Mouse (Mus musculus) olfactory bulb, adult 2 months (tissue): ENCODE measurements around the gene Dock6.

Experiments
- CTCF ChIP-seq: fragments of 200-500 bp; IDR thresholded peaks from 2 replicates; pipeline ENCODE4 v1.5.1; 2012; ENCODE audit warnings: low read depth, mild to moderate bottlenecking, low read length, moderate library complexity; ENCODE audit not compliant: insufficient read depth
- POLR2A ChIP-seq: fragments of 200-500 bp; IDR thresholded peaks from 2 replicates; pipeline ENCODE4 v1.6.1; 2012; ENCODE audit warnings: mild to moderate bottlenecking, low read depth, low read length, moderate library complexity; ENCODE audit not compliant: insufficient read depth

- TF ChIP-seq POLR2A, result no peak
- peak; percentile 91 for TF ChIP-seq CTCF
Measured at GRCm38 (mm10) chr9:21870879-21871524, 18.6 kb upstream of the Dock6 start.
